Mouse (Mus musculus) testis, adult 2 months (tissue): ENCODE measurements around the gene Tnfaip1.

ENCODE experiments used
- CTCF ChIP-seq: fragments of 200-500 bp; IDR thresholded peaks from 2 replicates; pipeline ENCODE4 v1.5.1; 2012; ENCODE audit warnings: low read depth, mild to moderate bottlenecking, inconsistent platforms, low read length, moderate library complexity; ENCODE audit not compliant: control insufficient read depth, insufficient read depth, insufficient replicate concordance
- POLR2A ChIP-seq: fragments of 200-500 bp; IDR thresholded peaks from 2 replicates; pipeline ENCODE4 v1.6.1; 2012; ENCODE audit warnings: low read depth, mild to moderate bottlenecking, inconsistent platforms, low read length, moderate library complexity; ENCODE audit not compliant: control insufficient read depth

GRCm38 (mm10) chr11:78518931-78519330, 17.2 kb downstream of the Tnfaip1 start:
- TF ChIP-seq CTCF (no peak), POLR2A (no peak)
